Mouse (Mus musculus) lung, postnatal 25 days (tissue): Measurements from ENCODE around the gene Steap2.
"Not testable (repeated sequence)": the region's sequence is repeated elsewhere in the genome, so short reads cannot be mapped to it uniquely, and the experiment has no call there.

Experiments
- DNase-seq: peaks from one replicate; pipeline ENCODE4 v3.0.0; 2022; ENCODE audit warnings: low spot score

Gene Steap2

GRCm38 (mm10) chr5:5693956-5694653 is at the start of gene Steap2:
Gene Steap2 (minus strand): TSS chr5:5694578.
- peak; percentile 15 for DNase-seq

DNA sequence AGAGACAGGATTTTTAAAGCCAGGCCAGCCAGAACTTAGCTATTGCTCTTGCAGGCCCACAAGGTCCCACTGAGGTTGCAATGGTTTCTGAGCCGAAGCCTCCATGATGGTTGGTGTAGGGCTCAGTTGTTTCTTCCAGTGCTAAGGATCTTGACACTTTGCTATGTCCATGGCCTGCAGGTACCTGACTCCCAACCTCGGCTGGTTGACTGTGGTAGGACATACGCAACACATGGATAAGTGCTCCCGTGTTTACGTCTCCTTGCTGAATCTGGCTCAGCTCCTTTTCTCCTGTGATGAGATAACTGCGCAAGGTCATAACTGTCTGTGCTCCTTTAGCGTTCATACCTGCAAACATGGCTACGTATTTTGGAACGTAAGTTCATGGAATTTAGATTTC is 40.1 kb upstream of the Steap2 start:
- DNase-seq: no peak

GRCm38 (mm10) chr5:5732858-5733257 is 38.5 kb upstream of the Steap2 start:
- no peak for DNase-seq

- no peak for DNase-seq
These were observed 37.8 kb upstream of the Steap2 start for GRCm38 (mm10) chr5:5732208-5732607.

GRCm38 (mm10) chr5:5729904-5730303 is 35.5 kb upstream of the Steap2 start:
- DNase-seq: no peak

DNA sequence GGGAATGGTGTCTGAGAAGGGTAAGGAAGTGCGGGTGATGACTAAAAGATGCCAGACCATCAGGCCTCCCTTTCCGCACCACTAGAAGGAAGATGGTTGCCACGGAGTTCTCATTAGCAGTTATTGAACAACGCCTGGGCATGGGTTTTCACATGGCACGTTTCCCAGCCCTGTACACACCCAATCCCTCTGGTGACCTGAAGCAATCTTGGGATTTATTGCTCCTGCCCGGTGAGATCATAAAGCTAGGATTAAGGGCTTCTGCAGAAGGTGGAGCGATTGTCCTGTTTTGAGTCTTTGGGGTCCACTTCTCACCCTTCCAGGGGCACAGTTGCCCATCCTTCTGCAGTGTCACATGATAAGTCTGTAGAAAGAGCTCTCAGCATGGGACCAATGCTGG is 27.8 kb upstream of the Steap2 start:
- DNase-seq: no peak

- DNase-seq: no peak
These were observed 16.7 kb upstream of the Steap2 start for GRCm38 (mm10) chr5:5711032-5711431.

DNA sequence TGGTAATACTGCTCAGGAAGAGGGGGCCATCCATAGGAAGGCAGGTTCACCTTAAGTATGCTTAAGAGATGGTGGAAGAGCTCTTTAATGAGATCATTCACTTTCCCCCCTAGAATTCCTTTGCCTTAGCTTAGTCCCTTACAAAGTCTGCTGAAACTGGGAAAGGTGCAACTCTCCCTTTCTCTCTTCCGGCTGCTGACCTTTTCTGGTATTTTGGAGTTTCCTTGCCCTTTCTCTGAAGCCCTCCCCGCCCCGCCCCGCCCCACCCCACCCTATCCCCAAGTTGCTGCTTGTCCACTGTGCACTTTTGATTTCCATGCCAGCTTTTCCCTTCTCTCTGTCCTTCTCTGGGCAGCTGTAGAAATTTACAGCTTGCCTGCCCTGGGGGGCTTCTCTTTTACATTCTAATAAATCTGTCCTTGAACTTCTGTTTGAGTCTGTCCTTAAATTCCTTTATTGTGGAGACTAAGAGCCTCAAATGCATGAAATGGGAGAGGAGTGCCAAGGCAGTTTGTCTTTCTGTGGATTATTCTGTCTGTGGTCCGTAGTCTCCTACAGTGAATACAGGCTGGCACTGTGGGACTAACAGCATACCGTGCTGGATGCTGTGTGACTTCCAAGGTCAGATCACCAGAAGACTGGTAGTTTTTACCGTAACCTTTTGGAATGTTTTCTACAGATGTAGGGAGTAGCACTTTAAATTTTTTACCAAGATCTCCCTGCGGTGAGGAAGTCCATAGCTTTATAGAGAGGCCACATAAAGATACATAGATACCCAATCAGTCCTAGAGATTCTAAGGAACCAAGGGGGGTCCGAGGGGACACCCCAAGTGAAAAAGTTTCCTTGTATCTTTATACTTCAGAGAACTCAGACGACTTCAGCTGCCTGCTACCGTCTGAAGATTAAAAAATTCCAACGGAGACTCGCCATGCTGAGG is 13.2 kb upstream of the Steap2 start:
- DNase-seq: no peak

GRCm38 (mm10) chr5:5705019-5705418 is 10.6 kb upstream of the Steap2 start:
- no peak for DNase-seq

- no peak for DNase-seq
These were observed 6.0 kb upstream of the Steap2 start for GRCm38 (mm10) chr5:5700386-5700785.

GRCm38 (mm10) chr5:5698830-5699229 is 4.5 kb upstream of the Steap2 start:
- DNase-seq: no peak

DNA sequence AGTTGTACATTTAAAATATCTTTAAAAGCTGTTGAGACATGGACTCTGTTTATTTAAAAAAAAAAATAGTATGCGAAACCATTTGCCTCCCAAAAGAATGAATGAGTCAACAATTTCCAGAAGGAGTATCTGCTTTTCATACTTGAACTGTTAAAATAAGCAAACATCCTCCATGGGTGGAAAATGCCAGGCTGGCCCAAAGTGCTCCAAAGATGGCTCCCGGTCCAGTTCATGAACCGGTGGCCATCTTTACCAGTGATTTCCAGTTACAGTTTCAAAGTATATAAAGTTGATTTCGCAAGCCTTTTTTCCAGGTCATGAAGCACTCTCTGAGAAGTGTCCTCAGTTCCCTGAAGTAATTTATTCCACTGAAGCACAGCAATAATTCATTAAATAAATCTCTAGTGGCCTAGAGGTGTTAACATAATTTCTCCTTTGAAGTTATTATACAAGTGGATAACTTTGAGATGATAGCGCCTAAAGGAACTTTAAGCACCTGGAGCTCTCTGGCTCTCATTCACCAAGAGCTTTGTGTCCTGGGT is 1.1 kb upstream of the Steap2 start:
- peak; percentile 32 for DNase-seq

- no peak for DNase-seq
These were observed 830 bp downstream of the Steap2 start for GRCm38 (mm10) chr5:5693541-5693955.

- DNase-seq: no peak
These were observed 2.1 kb downstream of the Steap2 start for GRCm38 (mm10) chr5:5692167-5692738.

DNA sequence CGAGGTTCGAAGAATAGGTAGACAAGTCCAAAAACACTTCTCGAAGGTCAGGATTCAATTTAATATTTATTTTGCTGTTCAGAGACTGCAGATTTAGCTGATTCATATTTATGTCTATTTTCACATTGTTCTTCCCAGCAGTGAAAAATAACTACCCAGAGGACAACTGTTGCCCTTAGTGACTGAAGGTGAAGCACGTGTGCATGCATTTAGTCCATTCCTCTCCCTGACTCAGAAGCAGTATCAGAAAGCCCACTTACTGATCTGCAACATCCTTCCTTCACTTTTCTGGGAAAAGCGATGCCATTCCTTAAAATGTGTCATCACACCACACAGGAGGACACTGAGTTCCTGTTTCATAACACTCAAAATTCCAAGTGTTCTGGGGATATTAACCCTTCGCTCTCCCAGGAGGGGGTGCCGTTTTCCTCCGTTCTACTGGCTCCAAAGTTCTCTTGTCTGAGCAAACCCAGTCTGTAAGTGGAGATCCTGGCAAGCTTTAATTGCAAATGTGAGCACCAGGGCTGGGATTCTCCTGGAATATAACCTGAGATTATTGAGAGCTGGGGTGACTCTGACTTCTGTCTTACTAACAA is 5.3 kb downstream of the Steap2 start:
- no peak for DNase-seq

DNA sequence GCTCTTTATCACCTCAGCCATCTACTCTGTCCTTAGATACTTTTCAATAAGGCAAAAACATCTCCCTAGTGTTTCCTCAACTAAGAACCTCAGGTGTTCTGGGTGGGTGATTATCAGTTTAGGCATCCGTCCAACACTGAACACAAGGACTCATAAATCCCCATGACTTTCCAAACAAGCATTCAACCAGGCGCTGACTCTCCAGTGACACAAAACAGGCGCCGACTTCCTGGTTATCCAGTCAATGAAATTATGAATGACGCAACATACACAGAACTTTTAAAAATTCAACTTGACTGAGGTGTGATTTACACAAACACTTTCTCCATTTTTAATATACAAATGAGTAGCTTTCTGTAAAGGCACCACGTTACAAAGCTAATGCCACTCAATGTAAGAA is 6.2 kb downstream of the Steap2 start:
- DNase-seq: no peak

DNA sequence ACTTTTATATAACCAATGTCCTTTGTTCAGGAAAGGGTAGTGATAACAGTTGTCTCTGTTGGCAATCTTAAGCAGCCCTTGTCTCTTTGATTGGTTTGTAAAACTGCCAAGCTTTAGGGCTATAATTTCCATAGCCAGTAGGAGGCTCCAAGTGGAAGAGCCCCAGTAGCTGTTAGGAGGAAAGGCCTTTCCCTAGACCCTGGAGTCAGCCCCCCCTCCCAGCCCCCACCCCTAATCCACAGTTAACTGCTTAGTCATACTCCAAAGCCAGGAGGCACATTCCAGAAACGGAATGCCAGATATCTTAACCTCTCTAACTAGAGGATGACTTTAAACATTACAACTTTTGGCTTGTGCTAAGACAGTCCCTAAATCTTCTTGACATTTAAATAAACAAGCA is 7.4 kb downstream of the Steap2 start:
- DNase-seq: no peak

- DNase-seq: not testable (repeated sequence)
These were observed 9.4 kb downstream of the Steap2 start for GRCm38 (mm10) chr5:5684946-5685345.

- DNase-seq: no peak
These were observed 11.1 kb downstream of the Steap2 start for GRCm38 (mm10) chr5:5683292-5683691.

GRCm38 (mm10) chr5:5679459-5679858 is 14.9 kb downstream of the Steap2 start:
- no peak for DNase-seq

DNA sequence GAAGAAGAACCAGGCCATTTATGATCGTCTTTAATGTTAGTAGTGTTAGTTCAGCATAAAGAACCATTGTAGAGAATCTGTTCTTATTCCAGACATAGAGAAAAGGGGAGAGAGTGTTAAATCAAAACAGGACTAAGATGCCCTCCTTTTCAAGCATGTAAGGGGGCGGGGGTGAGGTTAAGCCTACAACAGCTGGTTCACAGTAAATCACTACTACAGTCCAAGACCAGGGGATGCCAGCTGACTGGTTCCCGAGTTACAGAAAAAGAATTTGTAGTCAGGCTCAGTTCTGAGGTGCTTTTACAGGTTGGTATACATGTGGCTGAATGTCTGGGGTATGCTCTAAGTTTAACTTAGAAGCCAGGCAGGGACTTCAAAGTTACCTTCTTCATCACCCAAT is 18.3 kb downstream of the Steap2 start:
- DNase-seq: no peak

GRCm38 (mm10) chr5:5668920-5669319 is 25.5 kb downstream of the Steap2 start:
- no peak for DNase-seq
